Comparison of ENCODE assay signal across 15 mouse cellular contexts in the genomic region with DNA sequence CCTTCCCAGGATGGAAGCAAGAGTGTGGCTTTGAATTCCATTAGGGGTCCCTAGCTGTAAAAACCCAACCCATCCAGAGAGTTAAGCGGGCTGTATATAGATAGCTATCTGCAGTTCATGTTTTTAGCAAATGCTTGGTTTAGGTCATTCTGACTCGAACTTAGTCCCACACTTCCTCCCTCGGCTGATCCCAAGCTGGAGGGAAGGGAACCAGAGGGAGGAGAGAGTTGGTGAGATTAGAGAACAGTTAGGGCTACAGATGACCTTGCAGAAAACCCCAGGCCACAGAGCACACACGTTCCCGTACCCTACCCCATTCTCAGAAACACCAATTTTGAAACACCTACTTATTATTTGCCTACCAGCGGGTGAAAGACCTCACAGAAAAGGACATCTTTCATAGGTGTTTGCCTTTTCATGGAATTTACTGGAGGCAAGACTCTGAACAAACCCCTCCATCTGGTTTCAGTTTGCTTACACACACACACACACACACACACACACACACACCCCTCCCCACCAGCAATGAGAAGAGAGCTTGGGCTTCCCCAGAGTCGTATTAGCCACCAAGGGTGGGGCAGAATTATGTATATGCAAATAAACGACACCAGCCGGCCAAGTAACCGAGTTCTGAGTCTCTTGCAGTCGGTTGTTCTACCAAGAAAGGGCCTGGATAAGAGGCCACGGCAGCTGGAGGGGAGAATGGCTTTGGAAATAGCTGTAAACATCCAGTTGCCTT. TPM values are rescaled to one million over a fixed set of nuclear protein-coding genes. Genes with fewer than 3 reads are reported as not detected.
DNase-seq lines count a peak whose midpoint lies in the region; ATAC-seq and TF ChIP-seq lines count a peak whose summit lies in the region.
"Had no signal": no experiment of that assay in that cellular context is flagged by ENCODE, and none has a peak within 500 bp of the region (broad histone marks: within the 10 kb centered on the region; RNA-seq: fewer than 3 reads in every experiment).

No protein-coding gene starts in this region.

- TF ChIP-seq CTCF in lung, embryonic 14.5 days (IDR thresholded peaks at IDR 0.05; ENCODE audit: low read depth): no peak
- TF ChIP-seq CTCF in MEL (IDR thresholded peaks at IDR 0.05 in 2 of 3, conservative IDR thresholded peaks at IDR 0.05 in 1 of 3; ENCODE audit: control insufficient read depth in 1 of 3, insufficient read depth in 1 of 3, low read depth in 2 of 3, low read length in 3 of 3, poor library complexity in 1 of 3, severe bottlenecking in 1 of 3): no peak
- no peak for TF ChIP-seq CTCF in liver, postnatal 0 days (IDR thresholded peaks at IDR 0.05; ENCODE audit: low read depth)

- H3K27ac ChIP-seq in lung, embryonic 14.5 days (ENCODE audit: low read depth): peak overlapping the region; percentile 13
- peak overlapping the region; percentile 41 for H3K27ac ChIP-seq in MEL (ENCODE audit: control insufficient read depth, low read depth, low read length)
- H3K27ac ChIP-seq in embryonic facial prominence, embryonic 11.5 days (replicated peaks; ENCODE audit: low read depth, low read length): no peak overlapping the region
- no peak overlapping the region for H3K27ac ChIP-seq in liver, postnatal 0 days (ENCODE audit: low read depth)
- H3K27ac ChIP-seq: heart, embryonic 10.5 days had no signal

- ATAC-seq in lung, embryonic 14.5 days (ENCODE audit: insufficient read depth): peak; percentile 47; the same call in 1 of the 2 replicates
- no peak for ATAC-seq in embryonic facial prominence, embryonic 11.5 days (replicated peaks; ENCODE audit: insufficient number of reproducible peaks, low FRiP score, low TSS enrichment, low read depth)
- ATAC-seq in megakaryocyte progenitor cell, adult 5-6 weeks (replicated peaks; ENCODE audit: poor library complexity): 0 out of 2 replicates have a peak, but pooled peaks have one; percentile 20
- no peak for ATAC-seq in liver, postnatal 0 days
- ATAC-seq: intestine, postnatal 0 days had no signal

- no peak overlapping the region for H3K9ac ChIP-seq in lung, embryonic 14.5 days
- H3K9ac ChIP-seq in MEL (ENCODE audit: control insufficient read depth, low read depth, low read length, poor library complexity, severe bottlenecking): peak overlapping the region; percentile 62
- no peak overlapping the region for H3K9ac ChIP-seq in embryonic facial prominence, embryonic 11.5 days (replicated peaks; ENCODE audit: low read length)
- no peak overlapping the region for H3K9ac ChIP-seq in liver, postnatal 0 days (replicated peaks)

- 31% methylated on average over 12 of the region's 12 CpGs for WGBS in lung, embryonic 14.5 days
- WGBS in embryonic facial prominence, embryonic 11.5 days: 38% methylated on average over 12 of the region's 12 CpGs
- 34% methylated on average over 12 of the region's 12 CpGs for WGBS in liver, postnatal 0 days (ENCODE audit: insufficient replicate concordance)

- no peaks in the 10 kb centered on the region for H3K9me3 ChIP-seq in lung, embryonic 14.5 days (ENCODE audit: low read depth, low read length)
- H3K9me3 ChIP-seq in MEL (replicated peaks; ENCODE audit: insufficient read depth, low read length): no peaks in the 10 kb centered on the region
- H3K9me3 ChIP-seq in embryonic facial prominence, embryonic 11.5 days (replicated peaks; ENCODE audit: control insufficient read depth, low read length): no peaks in the 10 kb centered on the region
- no peaks in the 10 kb centered on the region for H3K9me3 ChIP-seq in liver, postnatal 0 days (ENCODE audit: low read length)
- H3K9me3 ChIP-seq: heart, embryonic 10.5 days had no signal

- TF ChIP-seq POLR2A in MEL (IDR thresholded peaks at IDR 0.05; ENCODE audit: control insufficient read depth in 1 of 2, insufficient read depth in 1 of 2, low read depth in 1 of 2, low read length in 2 of 2, poor library complexity in 1 of 2): no peak

- DNase-seq in lung, embryonic 14.5 days: peak; percentile 40
- DNase-seq in lung, adult 18-20 months: no peak
- peak; percentile 63 for DNase-seq in MEL (ENCODE audit: low read depth, low spot score)
- peak; percentile 56 for DNase-seq in embryonic facial prominence, embryonic 11.5 days (ENCODE audit: low spot score)
- no peak for DNase-seq in liver, postnatal 0 days
- DNase-seq in cerebellum, adult 9-10 months: no peak
- DNase-seq: adrenal gland, postnatal 25 days; heart, postnatal 4 days; lung, postnatal 14 days; thymus, postnatal 4 days had no signal

- H3K4me3 ChIP-seq in lung, embryonic 14.5 days (ENCODE audit: low read depth, low read length): no peak overlapping the region
- peak overlapping the region; percentile 52 to 57 for H3K4me3 ChIP-seq in MEL (ENCODE audit: control insufficient read depth in 1 of 2, insufficient read depth in 1 of 2, low read depth in 2 of 2, low read length in 2 of 2)
- H3K4me3 ChIP-seq in embryonic facial prominence, embryonic 11.5 days (ENCODE audit: low read depth, low read length): no peak overlapping the region
- no peak overlapping the region for H3K4me3 ChIP-seq in liver, postnatal 0 days (ENCODE audit: low read depth, low read length)
- H3K4me3 ChIP-seq: heart, embryonic 10.5 days had no signal

- no peaks in the 10 kb centered on the region for H3K79me2 ChIP-seq in MEL (ENCODE audit: control insufficient read depth, insufficient read depth, low read length, poor library complexity)

- TF ChIP-seq EP300 in MEL (IDR thresholded peaks at IDR 0.05; ENCODE audit: low read depth in 1 of 2, low read length in 2 of 2): no peak
- TF ChIP-seq EP300 in liver, postnatal 0 days (IDR thresholded peaks at IDR 0.05; ENCODE audit: low read depth): no peak

- 0 out of 2 replicates have a peak, but pooled peaks cover 3% of the 10 kb centered on the region for H3K4me1 ChIP-seq in lung, embryonic 14.5 days (ENCODE audit: insufficient read depth)
- H3K4me1 ChIP-seq in MEL (ENCODE audit: control insufficient read depth in 1 of 2, insufficient read depth in 2 of 2, low read length in 2 of 2): peaks cover 4 to 8% of the 10 kb centered on the region in 2 experiments
- peaks cover 2% of the 10 kb centered on the region; the same call in 1 of the 2 replicates for H3K4me1 ChIP-seq in embryonic facial prominence, embryonic 11.5 days (ENCODE audit: control insufficient read depth, insufficient read depth, low read length)
- H3K4me1 ChIP-seq in liver, postnatal 0 days (ENCODE audit: insufficient read depth): no peaks in the 10 kb centered on the region

- no peak for TF ChIP-seq RAD21 in MEL (IDR thresholded peaks at IDR 0.05; ENCODE audit: low read depth, low read length)

- H3K27me3 ChIP-seq in lung, embryonic 14.5 days (ENCODE audit: insufficient read depth, low read length): no peaks in the 10 kb centered on the region
- no peaks in the 10 kb centered on the region for H3K27me3 ChIP-seq in MEL (ENCODE audit: control insufficient read depth in 1 of 2, insufficient read depth in 2 of 2, low read length in 2 of 2)
- H3K27me3 ChIP-seq in embryonic facial prominence, embryonic 11.5 days (ENCODE audit: control insufficient read depth, insufficient read depth, low read length): no peaks in the 10 kb centered on the region
- no peaks in the 10 kb centered on the region for H3K27me3 ChIP-seq in liver, postnatal 0 days (ENCODE audit: insufficient read depth, low read length)

- H3K4me2 ChIP-seq in lung, embryonic 14.5 days: no peak overlapping the region
- no peak overlapping the region for H3K4me2 ChIP-seq in embryonic facial prominence, embryonic 11.5 days (ENCODE audit: low read depth, low read length)
- H3K4me2 ChIP-seq in liver, postnatal 0 days (ENCODE audit: low read depth, low read length): no peak overlapping the region

- no peaks in the 10 kb centered on the region for H3K36me3 ChIP-seq in lung, embryonic 14.5 days (ENCODE audit: insufficient read depth)
- H3K36me3 ChIP-seq in MEL (ENCODE audit: control insufficient read depth in 1 of 2, insufficient read depth in 2 of 2, low read length in 2 of 2): peaks cover 0 to 2% of the 10 kb centered on the region in 2 experiments; a peak in 2 of 4 replicates
- no peaks in the 10 kb centered on the region for H3K36me3 ChIP-seq in embryonic facial prominence, embryonic 11.5 days (replicated peaks; ENCODE audit: control insufficient read depth, insufficient read depth, low read depth, low read length)
- no peaks in the 10 kb centered on the region for H3K36me3 ChIP-seq in liver, postnatal 0 days (replicated peaks; ENCODE audit: insufficient read depth, low read length)
- H3K36me3 ChIP-seq: heart, embryonic 10.5 days had no signal

RNA-seq across cellular contexts. Expression of gene Hsd11b2, which starts 8.4 kb away (rescaled TPM):
- polyA plus RNA-seq in lung, embryonic 14.5 days (2014; fragmentation: Nextera tagmentation; extraction: Ambion mirVana): 4.8 and 5.9 TPM in 2 replicates
- total RNA-seq in MEL (2012; rRNA removed): 0.27 TPM in 1 of 2 replicates, not detected in the other
- 1 to 10 TPM in 1 of 2 experiments, not detected in 1; 2.1 TPM for polyA plus RNA-seq in MEL (2012; ENCODE audit: insufficient read depth in 1 of 2, insufficient read length in 2 of 2, low read depth in 1 of 2, low replicate concordance in 2 of 2, missing spikeins in 1 of 2)
- 11.9 and 12.6 TPM in 2 replicates for polyA plus RNA-seq in embryonic facial prominence, embryonic 11.5 days (2014; fragmentation: Nextera tagmentation; extraction: Ambion mirVana)
- total RNA-seq in megakaryocyte progenitor cell, adult 5-6 weeks (2015): 0.10 and 0.12 TPM in 2 replicates
- not detected in 2 replicates for total RNA-seq in megakaryocyte progenitor cell, adult 5-6 weeks (2017)
- polyA plus RNA-seq in liver, postnatal 0 days (2015; fragmentation: Nextera tagmentation; extraction: Ambion mirVana): 0.13 TPM in 1 of 2 replicates, not detected in the other
- total RNA-seq: layer of hippocampus, adult 8-10 months; left cerebral cortex, postnatal 10 days had no signal

RNA-seq across cellular contexts. Expression of gene Zdhhc1, which starts 13.5 kb away (rescaled TPM):
- 40.0 and 41.9 TPM in 2 replicates for polyA plus RNA-seq in lung, embryonic 14.5 days (2014; fragmentation: Nextera tagmentation; extraction: Ambion mirVana)
- total RNA-seq in MEL (2012; rRNA removed): 4.7 and 4.9 TPM in 2 replicates
- polyA plus RNA-seq in MEL (2012; ENCODE audit: insufficient read depth in 1 of 2, insufficient read length in 2 of 2, low read depth in 1 of 2, low replicate concordance in 2 of 2, missing spikeins in 1 of 2): 10 to 100 TPM in 1 of 2 experiments, not detected in 1; 11.5 TPM
- 15.0 and 17.9 TPM in 2 replicates for polyA plus RNA-seq in embryonic facial prominence, embryonic 11.5 days (2014; fragmentation: Nextera tagmentation; extraction: Ambion mirVana)
- 4.8 and 5.7 TPM in 2 replicates for total RNA-seq in megakaryocyte progenitor cell, adult 5-6 weeks (2015)
- total RNA-seq in megakaryocyte progenitor cell, adult 5-6 weeks (2017): 2.7 and 5.0 TPM in 2 replicates
- 2.1 and 2.3 TPM in 2 replicates for polyA plus RNA-seq in liver, postnatal 0 days (2015; fragmentation: Nextera tagmentation; extraction: Ambion mirVana)

RNA-seq across cellular contexts. Expression of gene Tppp3, which starts 38.8 kb away (rescaled TPM):
- 41.1 and 42.3 TPM in 2 replicates for polyA plus RNA-seq in lung, embryonic 14.5 days (2014; fragmentation: Nextera tagmentation; extraction: Ambion mirVana)
- 0.42 and 0.81 TPM in 2 replicates for total RNA-seq in MEL (2012; rRNA removed)
- polyA plus RNA-seq in MEL (2012; ENCODE audit: insufficient read depth in 1 of 2, insufficient read length in 2 of 2, low read depth in 1 of 2, low replicate concordance in 2 of 2, missing spikeins in 1 of 2): 1 to 10 TPM in 1 of 2 experiments, not detected in 1; 1.7 TPM
- polyA plus RNA-seq in embryonic facial prominence, embryonic 11.5 days (2014; fragmentation: Nextera tagmentation; extraction: Ambion mirVana): 49.5 and 59.1 TPM in 2 replicates
- 0.27 TPM in 1 of 2 replicates, not detected in the other for total RNA-seq in megakaryocyte progenitor cell, adult 5-6 weeks (2015)
- total RNA-seq in megakaryocyte progenitor cell, adult 5-6 weeks (2017): 0.57 and 2.4 TPM in 2 replicates
- 1.4 and 3.8 TPM in 2 replicates for polyA plus RNA-seq in liver, postnatal 0 days (2015; fragmentation: Nextera tagmentation; extraction: Ambion mirVana)

RNA-seq across cellular contexts. Expression of gene Atp6v0d1, which starts 55.7 kb away (rescaled TPM):
- 74.6 and 81.0 TPM in 2 replicates for polyA plus RNA-seq in lung, embryonic 14.5 days (2014; fragmentation: Nextera tagmentation; extraction: Ambion mirVana)
- total RNA-seq in MEL (2012; rRNA removed): 43.0 and 51.1 TPM in 2 replicates
- polyA plus RNA-seq in MEL (2012; ENCODE audit: insufficient read depth in 1 of 2, insufficient read length in 2 of 2, low read depth in 1 of 2, low replicate concordance in 2 of 2, missing spikeins in 1 of 2): 10 to 100 TPM in 1 of 2 experiments, not detected in 1; 83.8 TPM
- 89.8 and 95.5 TPM in 2 replicates for polyA plus RNA-seq in embryonic facial prominence, embryonic 11.5 days (2014; fragmentation: Nextera tagmentation; extraction: Ambion mirVana)
- total RNA-seq in megakaryocyte progenitor cell, adult 5-6 weeks (2015): 137 and 142 TPM in 2 replicates
- total RNA-seq in megakaryocyte progenitor cell, adult 5-6 weeks (2017): 50.5 and 56.6 TPM in 2 replicates
- polyA plus RNA-seq in liver, postnatal 0 days (2015; fragmentation: Nextera tagmentation; extraction: Ambion mirVana): 48.0 and 50.2 TPM in 2 replicates

Comparison
In these comparisons a context has a peak if more than half of its experiments do, and no peak if none do; other contexts are left out.
1. DNase-seq: peak in lung, embryonic 14.5 days (single experiment), MEL (single experiment) and embryonic facial prominence, embryonic 11.5 days (single experiment); none in lung, adult 18-20 months (0 of 2), liver, postnatal 0 days (single experiment) and cerebellum, adult 9-10 months (single experiment).
2. ATAC-seq: peak in lung, embryonic 14.5 days (single experiment) and megakaryocyte progenitor cell, adult 5-6 weeks (single experiment); none in embryonic facial prominence, embryonic 11.5 days (single experiment) and liver, postnatal 0 days (single experiment).
3. H3K27ac ChIP-seq: peak in lung, embryonic 14.5 days (single experiment) and MEL (single experiment); none in embryonic facial prominence, embryonic 11.5 days (single experiment) and liver, postnatal 0 days (single experiment).
4. H3K4me3 ChIP-seq: peak in MEL (2 of 2); none in lung, embryonic 14.5 days (single experiment), embryonic facial prominence, embryonic 11.5 days (single experiment) and liver, postnatal 0 days (single experiment).